Mouse (Mus musculus): Measurements from ENCODE around the gene Tmem217. TPM values are rescaled to one million over a fixed set of nuclear protein-coding genes. Genes with fewer than 3 reads are reported as not detected.

Gene Tmem217
- total RNA-seq, 1 experiment = 0.31 TPM

GRCm38 (mm10) chr17:29490713-29491581 lies 61.2 kb downstream of the Tmem217 start, which contains the start of gene Pim1:
Pim1 (plus strand) TSS chr17:29490753.
- H3K4me1 ChIP-seq (ENCODE audit: control insufficient read depth in 2 of 2, insufficient read depth in 2 of 2, low read length in 2 of 2, poor library complexity in 1 of 2) = peaks cover 3 to 4% of the 10 kb centered on the region in 2 experiments; a peak in 2 of 4 replicates
- H3K36me3 ChIP-seq (ENCODE audit: control insufficient read depth, insufficient read depth, low read length, poor library complexity, severe bottlenecking) = peaks cover 32% of the 10 kb centered on the region
- DNase-seq (ENCODE audit: low read depth, low spot score) = no peak
- TF ChIP-seq CHD2 (IDR thresholded peaks at IDR 0.05; ENCODE audit: low read depth, low read length) (no peak), ZNF384 (IDR thresholded peaks at IDR 0.05; ENCODE audit: low read depth, low read length) (no peak), MAFK (IDR thresholded peaks at IDR 0.05; ENCODE audit: insufficient read depth, low read depth, low read length) (no peak), HCFC1 (IDR thresholded peaks at IDR 0.05; ENCODE audit: borderline replicate concordance, insufficient read depth, low read length) (no peak), ZC3H11A (IDR thresholded peaks at IDR 0.05; ENCODE audit: borderline replicate concordance, low read depth, low read length) (no peak)
- no peaks in the 10 kb centered on the region for H3K9me3 ChIP-seq (ENCODE audit: control insufficient read depth, insufficient read depth, low read depth, low read length)
- peak within 1 kb of the TSS; percentile 86 to 99 for H3K4me3 ChIP-seq (ENCODE audit: insufficient read depth in 1 of 2, low read depth in 1 of 2, low read length in 2 of 2, poor library complexity in 1 of 2, severe bottlenecking in 1 of 2)
- in situ Hi-C loops (cut with MboI; ENCODE audit: low sequenced_read_pairs in 2 of 2, unreplicated experiment in 2 of 2) = no loop called here
- peak within 1 kb of the TSS; percentile 97 for H3K27ac ChIP-seq (ENCODE audit: insufficient read depth, low read depth, low read length, poor library complexity, severe bottlenecking)
- H3K9ac ChIP-seq (ENCODE audit: insufficient read depth, low read depth, low read length, poor library complexity, severe bottlenecking) = peak within 1 kb of the TSS; percentile 98

- peak overlapping the region; percentile 86 to 99 for H3K4me3 ChIP-seq (ENCODE audit: insufficient read depth in 1 of 2, low read depth in 1 of 2, low read length in 2 of 2, poor library complexity in 1 of 2, severe bottlenecking in 1 of 2)
- in situ Hi-C loops (cut with MboI; ENCODE audit: low sequenced_read_pairs in 2 of 2, unreplicated experiment in 2 of 2) = no loop called here
- DNase-seq (ENCODE audit: low read depth, low spot score) = peak; percentile 100
- no peak for TF ChIP-seq CHD2 (IDR thresholded peaks at IDR 0.05; ENCODE audit: low read depth, low read length)
- TF ChIP-seq ZC3H11A (IDR thresholded peaks at IDR 0.05; ENCODE audit: borderline replicate concordance, low read depth, low read length) = no peak
- TF ChIP-seq ZNF384 (IDR thresholded peaks at IDR 0.05; ENCODE audit: low read depth, low read length) = 0 out of 2 replicates have a peak, but pooled peaks have one; percentile 4
- TF ChIP-seq MAFK (IDR thresholded peaks at IDR 0.05; ENCODE audit: insufficient read depth, low read depth, low read length) = no peak
- TF ChIP-seq HCFC1 (IDR thresholded peaks at IDR 0.05; ENCODE audit: borderline replicate concordance, insufficient read depth, low read length) = 0 out of 2 replicates have a peak, but pooled peaks have one; percentile 25
- H3K9me3 ChIP-seq (ENCODE audit: control insufficient read depth, insufficient read depth, low read depth, low read length) = no peaks in the 10 kb centered on the region
- peak overlapping the region; percentile 97 for H3K27ac ChIP-seq (ENCODE audit: insufficient read depth, low read depth, low read length, poor library complexity, severe bottlenecking)
- H3K4me1 ChIP-seq (ENCODE audit: control insufficient read depth in 2 of 2, insufficient read depth in 2 of 2, low read length in 2 of 2, poor library complexity in 1 of 2) = peaks cover 4 to 8% of the 10 kb centered on the region in 2 experiments; a peak in 2 of 4 replicates
- H3K36me3 ChIP-seq (ENCODE audit: control insufficient read depth, insufficient read depth, low read length, poor library complexity, severe bottlenecking) = peaks cover 32% of the 10 kb centered on the region
- peak overlapping the region; percentile 91 for H3K9ac ChIP-seq (ENCODE audit: insufficient read depth, low read depth, low read length, poor library complexity, severe bottlenecking)
Measured at GRCm38 (mm10) chr17:29489971-29490712, 62.0 kb downstream of the Tmem217 start.

- Histone ChIP-seq H3K4me3 (ENCODE audit: insufficient read depth in 1 of 2, low read depth in 1 of 2, low read length in 2 of 2, poor library complexity in 1 of 2, severe bottlenecking in 1 of 2) (peak overlapping the region; percentile 82 to 86), H3K9ac (ENCODE audit: insufficient read depth, low read depth, low read length, poor library complexity, severe bottlenecking) (peak overlapping the region; percentile 91), H3K9me3 (ENCODE audit: control insufficient read depth, insufficient read depth, low read depth, low read length) (no peaks in the 10 kb centered on the region), H3K4me1 (ENCODE audit: control insufficient read depth in 2 of 2, insufficient read depth in 2 of 2, low read length in 2 of 2, poor library complexity in 1 of 2) (peaks cover 4 to 10% of the 10 kb centered on the region in 2 experiments; a peak in 2 of 4 replicates), H3K27ac (ENCODE audit: insufficient read depth, low read depth, low read length, poor library complexity, severe bottlenecking) (peak overlapping the region; percentile 97), H3K36me3 (ENCODE audit: control insufficient read depth, insufficient read depth, low read length, poor library complexity, severe bottlenecking) (peaks cover 24% of the 10 kb centered on the region)
- TF ChIP-seq MAFK (IDR thresholded peaks at IDR 0.05; ENCODE audit: insufficient read depth, low read depth, low read length) = no peak
- TF ChIP-seq ZC3H11A (IDR thresholded peaks at IDR 0.05; ENCODE audit: borderline replicate concordance, low read depth, low read length) = no peak
- TF ChIP-seq HCFC1 (IDR thresholded peaks at IDR 0.05; ENCODE audit: borderline replicate concordance, insufficient read depth, low read length) = no peak
- TF ChIP-seq CHD2 (IDR thresholded peaks at IDR 0.05; ENCODE audit: low read depth, low read length) = no peak
- TF ChIP-seq ZNF384 (IDR thresholded peaks at IDR 0.05; ENCODE audit: low read depth, low read length) = no peak
- in situ Hi-C loops (cut with MboI; ENCODE audit: low sequenced_read_pairs in 2 of 2, unreplicated experiment in 2 of 2) = no loop called here
- no peak for DNase-seq (ENCODE audit: low read depth, low spot score)
Measured at GRCm38 (mm10) chr17:29488978-29489970, 62.9 kb downstream of the Tmem217 start.
